Mouse (Mus musculus) intestine, postnatal 0 days (tissue): ENCODE results near the gene Crim1. TPM values are rescaled to one million over a fixed set of nuclear protein-coding genes. Genes with fewer than 3 reads are reported as not detected.

Experiments
- ATAC-seq: fragments of 200-750 bp; cut with Nextera tagmentation; 2 replicates; pipeline ENCODE4 v1.8.0; 2017; ENCODE audit warnings: mild to moderate bottlenecking, moderate TSS enrichment, moderate library complexity
- H3K27ac ChIP-seq: fragments of 300-500 bp; sonication (generic); 2 replicates; pipeline ENCODE4 v1.5.1; 2014; ENCODE audit warnings: mild to moderate bottlenecking, low read depth, low read length, moderate library complexity
- H3K27me3 ChIP-seq: fragments of 300-500 bp; sonication (generic); replicated peaks from 2 replicates; pipeline ENCODE4 v1.6.1; 2014; ENCODE audit warnings: low read length, mixed read lengths; ENCODE audit not compliant: control insufficient read depth, insufficient read depth
- H3K36me3 ChIP-seq: fragments of 300-500 bp; sonication (generic); 2 replicates; pipeline ENCODE4 v1.6.1; 2014; ENCODE audit warnings: mild to moderate bottlenecking, moderate library complexity; ENCODE audit not compliant: control insufficient read depth, insufficient read depth
- H3K4me1 ChIP-seq: fragments of 300-500 bp; sonication (generic); replicated peaks from 2 replicates; pipeline ENCODE4 v1.6.1; 2014; ENCODE audit warnings: antibody characterized with exemption, low read length, mixed read lengths; ENCODE audit not compliant: control insufficient read depth, insufficient read depth
- H3K4me2 ChIP-seq: fragments of 300-500 bp; sonication (generic); replicated peaks from 2 replicates; pipeline ENCODE4 v1.6.1; 2014; ENCODE audit warnings: low read depth, mild to moderate bottlenecking, moderate library complexity
- H3K4me3 ChIP-seq: fragments of 300-500 bp; sonication (generic); 2 replicates; pipeline ENCODE4 v1.5.1; 2014; ENCODE audit warnings: low read depth, low read length
- H3K9ac ChIP-seq: fragments of 300-500 bp; sonication (generic); 2 replicates; pipeline ENCODE4 v1.6.1; 2014; ENCODE audit warnings: mild to moderate bottlenecking, low read depth, low read length
- H3K9me3 ChIP-seq: fragments of 300-500 bp; sonication (generic); 2 replicates; pipeline ENCODE4 v1.6.1; 2016; ENCODE audit warnings: mixed run types; ENCODE audit not compliant: control insufficient read depth
- CTCF ChIP-seq: sonication (generic); IDR thresholded peaks from 2 replicates; pipeline ENCODE4 v1.5.1; 2016; ENCODE audit warnings: low read depth, mild to moderate bottlenecking, control low read depth, antibody characterized with exemption, moderate library complexity
- WGBS: fragments of 180-500 bp; shearing (Covaris S2); extraction: QIAGEN DNeasy Blood & Tissue Kit; methylation state at CpG from one replicate; pipeline ENCODE4 v1.1.7; 2014; 5-methylcytosine and 5-hydroxymethylcytosine counted together
- polyA plus RNA-seq: library from polyadenylated mRNA; unstranded; fragments of >200 nt; fragmentation: Nextera tagmentation; extraction: Ambion mirVana; gene quantifications from 2 replicates; pipeline ENCODE4 v1.2.1, GENCODE M21; 2015

Crim1 gene
- polyA plus RNA-seq, 1 experiment from 2014 or later = 7.7 TPM

DNA sequence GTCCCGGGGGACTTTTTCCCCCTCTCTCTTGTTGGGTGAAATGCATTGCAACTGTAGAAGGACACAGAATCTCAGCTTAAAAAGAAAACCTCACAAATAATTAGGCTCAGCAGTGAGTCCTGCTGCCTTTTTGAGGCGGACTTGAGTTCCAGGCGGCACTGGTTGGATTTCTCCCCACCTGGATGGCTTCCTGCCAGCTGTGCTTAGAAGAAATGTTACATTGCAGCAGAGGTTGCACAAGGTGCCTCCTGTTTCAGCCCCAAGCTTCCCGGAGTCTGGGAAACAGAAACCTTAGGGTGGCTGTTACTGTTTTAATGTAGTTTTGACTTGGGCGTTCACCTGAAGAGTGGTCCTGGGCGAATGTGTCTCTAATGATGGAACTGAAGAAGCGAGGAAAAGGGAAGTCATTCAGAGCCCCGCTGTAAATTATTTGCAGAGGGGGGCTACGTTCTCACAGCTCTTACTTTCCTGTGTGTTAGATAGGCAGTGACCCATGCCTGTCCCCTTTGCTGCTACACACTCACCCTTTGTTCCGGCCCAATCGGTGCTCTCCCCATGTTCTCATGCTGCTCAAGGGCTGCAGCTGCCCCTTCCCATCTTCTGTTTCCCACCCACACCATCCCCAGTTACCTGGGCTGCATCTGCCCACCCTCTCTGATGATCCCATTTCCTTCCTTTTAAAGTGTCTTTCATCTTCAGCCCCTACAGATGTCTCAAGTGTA is 83.4 kb downstream of the Crim1 start:
- no peak for ATAC-seq
- no peak for TF ChIP-seq CTCF
- no peaks in the 10 kb centered on the region for H3K9me3 ChIP-seq
- H3K4me1 ChIP-seq = no peaks in the 10 kb centered on the region
- no peaks in the 10 kb centered on the region; the same call in none of the 2 replicates for H3K36me3 ChIP-seq
- no peak overlapping the region for H3K4me3 ChIP-seq
- no peak overlapping the region for H3K27ac ChIP-seq
- no peaks in the 10 kb centered on the region for H3K27me3 ChIP-seq
- H3K4me2 ChIP-seq = no peak overlapping the region
- 91% methylated on average over 11 of the region's 11 CpGs for WGBS
- H3K9ac ChIP-seq = no peak overlapping the region

DNA sequence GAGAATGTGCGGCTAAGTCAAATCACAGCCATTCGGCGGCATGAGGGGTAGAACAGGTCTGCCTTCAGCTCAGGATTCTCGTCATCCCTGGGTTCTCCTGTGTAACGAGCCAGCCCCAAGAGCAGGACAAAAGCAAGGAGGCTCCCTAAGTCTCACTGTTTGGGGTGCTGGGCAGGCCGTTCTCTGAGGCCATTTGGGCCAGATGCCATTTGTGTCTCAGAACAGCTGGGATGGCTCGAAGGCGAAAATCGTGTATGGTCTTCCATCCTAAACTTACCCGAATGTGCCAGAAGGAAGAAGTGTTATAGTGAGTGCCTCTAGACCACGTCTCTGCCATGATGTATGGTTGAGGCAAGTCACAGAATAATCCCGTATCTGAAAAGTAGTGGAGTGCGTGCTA is 86.0 kb downstream of the Crim1 start:
- H3K4me3 ChIP-seq = no peak overlapping the region
- no peaks in the 10 kb centered on the region for H3K4me1 ChIP-seq
- H3K9me3 ChIP-seq = no peaks in the 10 kb centered on the region
- no peak overlapping the region for H3K4me2 ChIP-seq
- no peak overlapping the region for H3K9ac ChIP-seq
- ATAC-seq = no peak
- no peaks in the 10 kb centered on the region for H3K27me3 ChIP-seq
- no peak overlapping the region for H3K27ac ChIP-seq
- WGBS = 80% methylated on average over 13 of the region's 13 CpGs
- TF ChIP-seq CTCF = no peak
- no peaks in the 10 kb centered on the region; the same call in none of the 2 replicates for H3K36me3 ChIP-seq

GRCm38 (mm10) chr17:78287391-78287790 is 87.3 kb downstream of the Crim1 start:
- H3K4me2 ChIP-seq = no peak overlapping the region
- no peak overlapping the region for H3K9ac ChIP-seq
- no peak overlapping the region for H3K27ac ChIP-seq
- no peak for TF ChIP-seq CTCF
- no peaks in the 10 kb centered on the region for H3K4me1 ChIP-seq
- no peaks in the 10 kb centered on the region for H3K27me3 ChIP-seq
- ATAC-seq = no peak
- H3K9me3 ChIP-seq = no peaks in the 10 kb centered on the region
- 56% methylated on average over 2 of the region's 2 CpGs for WGBS
- H3K4me3 ChIP-seq = no peak overlapping the region
- no peaks in the 10 kb centered on the region; the same call in none of the 2 replicates for H3K36me3 ChIP-seq

- 76% methylated on average over 6 of the region's 6 CpGs for WGBS
Measured at GRCm38 (mm10) chr17:78290153-78290876, 90.3 kb downstream of the Crim1 start.

GRCm38 (mm10) chr17:78291030-78291429 is 91.0 kb downstream of the Crim1 start:
- H3K4me3 ChIP-seq = no peak overlapping the region
- peaks cover 13% of the 10 kb centered on the region for H3K36me3 ChIP-seq
- no peak overlapping the region for H3K9ac ChIP-seq
- ATAC-seq = no peak
- TF ChIP-seq CTCF = no peak
- H3K27ac ChIP-seq = no peak overlapping the region
- 95% methylated on average over 5 of the region's 5 CpGs for WGBS
- no peaks in the 10 kb centered on the region for H3K27me3 ChIP-seq
- H3K4me1 ChIP-seq = no peaks in the 10 kb centered on the region
- no peak overlapping the region for H3K4me2 ChIP-seq
- no peaks in the 10 kb centered on the region for H3K9me3 ChIP-seq

More at GRCm38 (mm10) chr17:78290153-78290876, 90.3 kb downstream of the Crim1 start:
- Histone ChIP-seq H3K4me1 (no peaks in the 10 kb centered on the region), H3K4me3 (no peak overlapping the region), H3K4me2 (no peak overlapping the region), H3K27me3 (no peaks in the 10 kb centered on the region), H3K9ac (no peak overlapping the region), H3K36me3 (peaks cover 13% of the 10 kb centered on the region), H3K9me3 (no peaks in the 10 kb centered on the region), H3K27ac (no peak overlapping the region)
- TF ChIP-seq CTCF = no peak
- ATAC-seq = no peak

DNA sequence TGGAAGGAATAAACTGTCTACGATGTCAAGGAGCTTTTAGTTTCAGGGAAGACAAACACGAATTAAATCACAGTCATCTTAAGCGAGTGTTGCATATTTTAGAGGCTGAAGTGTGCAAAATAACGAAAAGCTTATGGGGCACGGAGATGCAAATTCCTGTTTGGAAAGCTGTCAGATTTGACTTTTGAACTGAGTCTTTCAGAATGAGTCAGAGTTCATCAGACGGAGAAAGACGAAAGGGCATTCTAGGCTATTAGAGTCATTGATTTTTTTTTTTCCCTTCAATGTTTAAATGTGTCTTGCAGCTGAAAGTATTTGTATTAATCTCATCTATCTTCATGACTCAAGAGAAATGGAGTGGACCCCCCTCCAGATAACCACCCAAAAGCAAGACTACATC is 92.3 kb downstream of the Crim1 start:
- H3K4me1 ChIP-seq = no peaks in the 10 kb centered on the region
- no peak for ATAC-seq
- H3K9ac ChIP-seq = no peak overlapping the region
- no peak overlapping the region for H3K4me3 ChIP-seq
- H3K36me3 ChIP-seq = peaks cover 13% of the 10 kb centered on the region
- no peak overlapping the region for H3K27ac ChIP-seq
- H3K4me2 ChIP-seq = no peak overlapping the region
- H3K27me3 ChIP-seq = no peaks in the 10 kb centered on the region
- WGBS = 56% methylated on average over 7 of the region's 7 CpGs
- no peak for TF ChIP-seq CTCF
- no peaks in the 10 kb centered on the region for H3K9me3 ChIP-seq
